Mouse (Mus musculus) stomach, postnatal 0 days (tissue): Measurements from ENCODE around the gene Gm20715. TPM values are rescaled to one million over a fixed set of nuclear protein-coding genes. Genes with fewer than 3 reads are reported as not detected.
A peak's percentile ranks its signal among the peaks of the same experiment; 100 is the strongest.

Experiments
- ATAC-seq: fragments of 200-750 bp; cut with Nextera tagmentation; 2 replicates; pipeline ENCODE4 v1.8.0; 2017; ENCODE audit not compliant: low FRiP score, low TSS enrichment
- DNase-seq: peaks from one replicate; pipeline ENCODE4 v3.0.0-alpha.2; 2016; ENCODE audit warnings: low spot score
- H3K27ac ChIP-seq: fragments of 300-500 bp; sonication (generic); replicated peaks from 2 replicates; pipeline ENCODE4 v1.5.1; 2014; ENCODE audit warnings: mild to moderate bottlenecking, control low read depth
- H3K27me3 ChIP-seq: fragments of 300-500 bp; sonication (generic); 2 replicates; pipeline ENCODE4 v1.6.1; 2014; ENCODE audit warnings: low read length; ENCODE audit not compliant: control insufficient read depth, insufficient read depth
- H3K36me3 ChIP-seq: fragments of 300-500 bp; sonication (generic); 2 replicates; pipeline ENCODE4 v1.6.1; 2014; ENCODE audit warnings: low read length, mixed read lengths; ENCODE audit not compliant: control insufficient read depth, insufficient read depth
- H3K4me1 ChIP-seq: fragments of 300-500 bp; sonication (generic); replicated peaks from 2 replicates; pipeline ENCODE4 v1.6.1; 2014; ENCODE audit warnings: antibody characterized with exemption; ENCODE audit not compliant: control insufficient read depth, insufficient read depth
- H3K4me2 ChIP-seq: fragments of 300-500 bp; sonication (generic); replicated peaks from 2 replicates; pipeline ENCODE4 v1.6.1; 2014; ENCODE audit warnings: low read depth, mild to moderate bottlenecking, control low read depth, moderate library complexity
- H3K4me3 ChIP-seq: fragments of 300-500 bp; sonication (generic); 2 replicates; pipeline ENCODE4 v1.5.1; 2014; ENCODE audit warnings: low read depth, low read length, control low read depth
- H3K9ac ChIP-seq: fragments of 300-500 bp; sonication (generic); 2 replicates; pipeline ENCODE4 v1.6.1; 2014; ENCODE audit warnings: mild to moderate bottlenecking, low read length, control low read depth, mixed read lengths
- H3K9me3 ChIP-seq: fragments of 300-500 bp; sonication (generic); 2 replicates; pipeline ENCODE4 v1.6.1; 2016; ENCODE audit warnings: low read length; ENCODE audit not compliant: control insufficient read depth
- CTCF ChIP-seq: IDR thresholded peaks from 2 replicates; pipeline ENCODE4 v1.5.1; 2016; ENCODE audit warnings: antibody characterized with exemption, low read depth, mild to moderate bottlenecking, moderate library complexity
- EP300 ChIP-seq: optimal IDR thresholded peaks from 2 replicates; pipeline ENCODE3; 2016; ENCODE audit warnings: antibody characterized with exemption
- WGBS: fragments of 180-500 bp; shearing (Covaris S2); extraction: QIAGEN DNeasy Blood & Tissue Kit; methylation state at CpG from one replicate; pipeline ENCODE4 v1.1.7; 2014; 5-methylcytosine and 5-hydroxymethylcytosine counted together
- polyA plus RNA-seq: library from polyadenylated mRNA; unstranded; fragments of >200 nt; fragmentation: Nextera tagmentation; extraction: Ambion mirVana; gene quantifications from 2 replicates; pipeline ENCODE4 v1.2.1, GENCODE M21; 2015

The Gm20715 gene
- polyA plus RNA-seq, 1 experiment from 2014 or later: not detected

DNA sequence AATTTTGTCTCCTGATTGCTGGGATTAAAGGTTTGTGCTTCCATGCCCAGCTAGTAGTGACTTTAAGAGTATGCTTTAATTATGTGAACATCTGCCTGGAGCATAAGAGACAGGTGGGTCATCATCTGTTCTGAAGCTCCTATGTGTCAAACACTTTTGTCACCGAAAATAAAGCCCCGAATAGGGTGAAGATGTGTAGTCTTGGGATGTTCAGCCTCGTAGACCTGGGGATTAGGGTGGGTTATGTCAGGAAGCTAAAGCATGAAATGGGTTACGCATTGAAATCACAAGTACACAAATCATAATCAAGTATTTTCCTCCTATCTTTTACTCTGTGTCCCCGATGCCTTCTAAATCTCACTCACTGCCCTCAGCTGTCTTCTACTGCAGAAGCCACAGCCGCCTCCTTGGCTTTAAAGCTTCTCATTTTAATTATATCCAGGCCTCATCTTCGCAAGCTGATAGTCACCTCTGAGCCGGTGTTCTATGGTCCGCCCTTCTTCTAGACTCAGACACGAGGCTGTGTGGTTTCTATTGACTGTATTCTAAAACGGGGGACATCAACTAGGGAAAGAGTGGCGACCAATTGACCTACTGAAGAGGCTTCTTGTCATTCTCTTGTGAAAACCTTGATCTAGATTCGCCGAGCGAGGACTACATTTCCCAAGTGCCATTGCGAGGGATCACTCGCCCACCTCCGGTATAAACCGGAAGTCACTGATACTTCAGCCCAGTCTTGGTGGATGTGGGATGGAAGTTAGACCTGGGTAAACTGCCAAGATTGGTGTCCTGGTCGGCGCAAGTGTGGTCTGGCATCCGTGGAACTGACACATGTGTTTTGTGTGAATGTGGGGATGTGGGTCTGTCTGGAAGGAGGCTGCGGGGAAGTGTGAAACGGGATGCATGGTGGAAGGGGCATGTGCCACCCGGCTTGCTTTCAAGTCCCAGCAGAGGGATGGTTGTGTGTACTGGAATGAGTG is 11.8 kb upstream of the Gm20715 start, which contains the start of gene Smim17:
Gene Smim17 (plus strand): TSS at position 720 of the 980 bp plus-strand sequence.
- Histone ChIP-seq H3K4me1 (no peaks in the 10 kb centered on the region), H3K4me2 (peak within 1 kb of the TSS; percentile 68), H3K9me3 (no peaks in the 10 kb centered on the region), H3K27me3 (no peaks in the 10 kb centered on the region), H3K27ac (no peak within 1 kb of the TSS), H3K36me3 (no peaks in the 10 kb centered on the region), H3K4me3 (peak within 1 kb of the TSS; percentile 44), H3K9ac (peak within 1 kb of the TSS; percentile 23; the same call in 1 of the 2 replicates)
- ATAC-seq (no peak), DNase-seq (peak; percentile 22)
- 28% methylated on average over 25 of the region's 25 CpGs for WGBS
- TF ChIP-seq CTCF (no peak), EP300 (no peak)

DNA sequence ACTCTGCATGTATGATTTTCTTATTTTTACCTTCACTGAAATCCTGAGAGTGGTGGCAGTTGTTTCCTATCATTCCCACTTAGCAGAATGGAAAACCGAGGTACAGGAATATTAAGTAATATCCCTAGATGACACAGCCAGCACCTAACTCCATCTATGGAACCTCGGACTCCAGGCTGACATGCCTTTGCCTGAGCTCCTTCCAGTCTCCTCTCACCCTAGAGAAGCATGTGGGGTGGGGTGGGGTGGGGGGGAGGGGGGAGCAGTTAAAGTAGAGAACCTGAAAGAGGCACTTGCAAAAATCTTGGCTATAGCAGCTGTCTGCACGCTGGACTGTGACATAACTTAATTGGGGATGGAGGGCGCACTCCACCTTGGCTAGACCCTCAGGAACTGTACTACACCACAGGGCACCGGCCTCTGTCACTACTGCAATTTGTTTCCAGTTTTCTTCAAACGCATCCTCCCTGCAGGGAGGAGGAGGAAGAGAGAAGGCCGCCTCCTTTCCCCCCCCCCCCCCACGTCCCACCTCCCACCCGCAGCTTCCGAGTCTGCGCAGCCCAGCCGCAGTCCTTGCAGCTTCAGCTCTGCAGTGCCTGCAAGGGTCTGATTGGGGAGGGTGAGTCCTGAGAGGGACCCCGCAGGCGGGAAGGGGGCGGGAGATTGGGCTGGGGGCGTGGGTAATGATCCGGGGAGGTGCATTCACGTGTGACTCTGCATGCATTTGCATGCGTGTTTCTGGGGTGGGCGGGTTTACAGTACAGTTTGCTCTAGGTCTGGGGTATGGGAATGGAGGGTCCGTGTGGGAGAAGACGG is 4.8 kb downstream of the Gm20715 start:
- no peaks in the 10 kb centered on the region for H3K36me3 ChIP-seq
- H3K4me2 ChIP-seq: no peak overlapping the region
- H3K4me1 ChIP-seq: no peaks in the 10 kb centered on the region
- TF ChIP-seq EP300 (no peak), CTCF (no peak)
- no peaks in the 10 kb centered on the region for H3K9me3 ChIP-seq
- H3K27ac ChIP-seq: no peak overlapping the region
- DNase-seq (no peak), ATAC-seq (no peak)
- WGBS: 12% methylated on average over 21 of the region's 22 CpGs
- no peak overlapping the region for H3K4me3 ChIP-seq
- no peak overlapping the region for H3K9ac ChIP-seq
- H3K27me3 ChIP-seq: no peaks in the 10 kb centered on the region

DNA sequence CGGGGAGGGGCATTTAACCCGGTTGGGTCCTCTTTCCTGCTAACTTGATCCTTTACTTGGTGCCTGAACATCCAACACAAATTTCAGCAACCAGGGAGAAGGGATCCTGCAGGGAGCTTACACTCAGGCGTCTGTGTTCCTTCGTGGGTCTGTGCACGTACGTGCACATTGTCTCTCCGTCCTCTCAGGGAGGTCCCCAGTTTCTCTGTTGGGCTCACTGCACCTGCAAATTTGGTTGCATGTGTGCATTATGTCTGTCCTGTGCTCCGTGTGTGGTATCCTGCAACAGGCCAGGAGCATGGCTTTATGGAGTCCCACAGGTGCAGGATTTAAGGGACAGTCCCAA is 5.3 kb downstream of the Gm20715 start:
- no peaks in the 10 kb centered on the region for H3K36me3 ChIP-seq
- ATAC-seq (no peak), DNase-seq (no peak)
- no peak overlapping the region for H3K27ac ChIP-seq
- H3K4me2 ChIP-seq: no peak overlapping the region
- H3K9ac ChIP-seq: no peak overlapping the region
- 15% methylated on average over 8 of the region's 8 CpGs for WGBS
- no peaks in the 10 kb centered on the region for H3K4me1 ChIP-seq
- H3K4me3 ChIP-seq: no peak overlapping the region
- H3K27me3 ChIP-seq: no peaks in the 10 kb centered on the region
- no peaks in the 10 kb centered on the region for H3K9me3 ChIP-seq
- no peak for TF ChIP-seq EP300
- TF ChIP-seq CTCF: no peak

DNA sequence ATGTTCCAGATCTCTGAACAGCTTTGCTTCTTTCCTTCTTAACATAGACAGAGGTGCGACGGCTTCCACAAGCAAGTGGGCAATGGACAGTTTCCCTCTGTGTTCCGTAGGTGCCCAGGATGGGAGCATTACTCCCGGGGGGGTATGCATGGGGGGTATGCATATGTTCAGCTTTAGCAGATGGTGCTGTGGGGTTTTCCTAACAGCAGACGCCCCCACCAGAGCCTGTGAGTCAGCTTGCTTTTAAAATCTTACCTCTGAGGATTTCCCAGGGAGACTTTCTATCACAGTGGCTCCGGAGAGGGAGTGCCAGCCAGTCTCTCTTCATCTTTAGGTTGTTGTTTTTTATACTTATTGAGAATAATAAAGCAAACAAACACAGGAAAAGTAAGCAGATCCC is 9.8 kb downstream of the Gm20715 start:
- no peak for ATAC-seq
- H3K27me3 ChIP-seq: no peaks in the 10 kb centered on the region

DNA sequence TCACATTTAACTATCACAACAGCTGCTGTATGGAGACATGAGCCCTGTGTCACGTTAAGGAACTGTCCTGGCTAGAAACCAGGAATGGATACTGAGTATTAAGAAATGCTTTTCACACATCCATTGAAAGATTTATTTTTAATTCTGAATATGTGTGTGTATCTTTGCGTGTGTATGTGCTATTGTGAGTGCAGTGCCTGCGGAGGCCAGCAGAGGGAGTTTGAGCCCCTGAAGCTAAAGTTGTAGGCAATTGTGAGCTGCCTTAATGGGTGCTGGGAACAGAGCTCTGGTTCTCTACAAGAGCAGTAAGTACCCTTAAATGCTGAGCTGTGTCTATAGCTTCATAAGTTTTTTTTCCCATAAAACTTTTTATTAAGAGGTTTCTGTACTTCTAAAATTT is 19.3 kb downstream of the Gm20715 start:
- TF ChIP-seq EP300 (no peak), CTCF (peak; percentile 17; the same call in 1 of the 2 replicates)
- H3K4me1 ChIP-seq: no peaks in the 10 kb centered on the region
- H3K4me2 ChIP-seq: no peak overlapping the region
- ATAC-seq: no peak
- H3K27me3 ChIP-seq: no peaks in the 10 kb centered on the region
- no peak overlapping the region for H3K9ac ChIP-seq
- no peak overlapping the region for H3K27ac ChIP-seq
- H3K4me3 ChIP-seq: no peak overlapping the region
- H3K9me3 ChIP-seq: 0 out of 2 replicates have a peak, but pooled peaks cover 4% of the 10 kb centered on the region
- 77% methylated on average over 3 of the region's 3 CpGs for WGBS
- DNase-seq: no peak
- no peaks in the 10 kb centered on the region for H3K36me3 ChIP-seq

More for the DNA sequence above, 9.8 kb downstream of the Gm20715 start:
- H3K9me3 ChIP-seq: no peaks in the 10 kb centered on the region
- WGBS: 68% methylated on average over 6 of the region's 6 CpGs
- no peaks in the 10 kb centered on the region for H3K36me3 ChIP-seq
- TF ChIP-seq EP300: no peak
- no peak for TF ChIP-seq CTCF
- no peak overlapping the region for H3K4me2 ChIP-seq
- DNase-seq: no peak
- H3K4me3 ChIP-seq: no peak overlapping the region
- no peak overlapping the region for H3K27ac ChIP-seq
- no peak overlapping the region for H3K9ac ChIP-seq
- no peaks in the 10 kb centered on the region for H3K4me1 ChIP-seq
